Mouse (Mus musculus) spleen, adult 2 months (tissue): ENCODE results near the gene Hnf1a. TPM values are rescaled to one million over a fixed set of nuclear protein-coding genes. Genes with fewer than 3 reads are reported as not detected.

Experiments used
- DNase-seq, 2 experiments: peaks; one replicate each; pipeline versions ENCODE4 v3.0.0 to v3.0.0-alpha.2; 2012 to 2021; ENCODE audit warnings: low spot score in 2 of 2, low read depth in 1 of 2
- H3K27ac ChIP-seq: fragments of 200-500 bp; 2 replicates; pipeline ENCODE4 v1.5.1; 2012; ENCODE audit warnings: low read length, inconsistent platforms; ENCODE audit not compliant: insufficient read depth
- H3K27me3 ChIP-seq: fragments of 200-500 bp; 2 replicates; pipeline ENCODE4 v1.6.1; 2012; ENCODE audit warnings: mild to moderate bottlenecking, moderate library complexity, low read length, inconsistent platforms; ENCODE audit not compliant: control insufficient read depth, insufficient read depth
- H3K36me3 ChIP-seq: fragments of 200-500 bp; 2 replicates; pipeline ENCODE4 v1.6.1; 2012; ENCODE audit warnings: mild to moderate bottlenecking, low read length, inconsistent platforms; ENCODE audit not compliant: control insufficient read depth, insufficient read depth
- H3K4me1 ChIP-seq: fragments of 200-500 bp; 2 replicates; pipeline ENCODE4 v1.6.1; 2011; ENCODE audit warnings: inconsistent platforms; ENCODE audit not compliant: control insufficient read depth, insufficient read depth, insufficient read length
- H3K4me3 ChIP-seq: fragments of 200-500 bp; 2 replicates; pipeline ENCODE4 v1.5.1; 2011; ENCODE audit warnings: mild to moderate bottlenecking, inconsistent platforms; ENCODE audit not compliant: insufficient read depth, insufficient read length; ENCODE audit errors: extremely low read depth
- CTCF ChIP-seq: fragments of 200-500 bp; IDR thresholded peaks from 2 replicates; pipeline ENCODE4 v1.5.1; 2011; ENCODE audit warnings: mild to moderate bottlenecking, inconsistent platforms; ENCODE audit not compliant: insufficient read depth, insufficient read length, insufficient replicate concordance; ENCODE audit errors: extremely low read depth
- POLR2A ChIP-seq: fragments of 200-500 bp; IDR thresholded peaks from 2 replicates; pipeline ENCODE4 v1.6.1; 2011; ENCODE audit warnings: low read depth, low read length, inconsistent platforms
- WGBS: fragments of 180-500 bp; shearing (Covaris S2); methylation state at CpG from one replicate; pipeline ENCODE4 v1.1.7; 2018; 5-methylcytosine and 5-hydroxymethylcytosine counted together
- polyA plus RNA-seq: library from polyadenylated mRNA; depleted of rRNA; stranded (reverse); fragments of >200 nt; gene quantifications from 2 replicates; pipeline ENCODE4 v1.2.3, GENCODE M21; 2012

Gene Hnf1a
- polyA plus RNA-seq, 1 experiment: 0.20 TPM

DNA sequence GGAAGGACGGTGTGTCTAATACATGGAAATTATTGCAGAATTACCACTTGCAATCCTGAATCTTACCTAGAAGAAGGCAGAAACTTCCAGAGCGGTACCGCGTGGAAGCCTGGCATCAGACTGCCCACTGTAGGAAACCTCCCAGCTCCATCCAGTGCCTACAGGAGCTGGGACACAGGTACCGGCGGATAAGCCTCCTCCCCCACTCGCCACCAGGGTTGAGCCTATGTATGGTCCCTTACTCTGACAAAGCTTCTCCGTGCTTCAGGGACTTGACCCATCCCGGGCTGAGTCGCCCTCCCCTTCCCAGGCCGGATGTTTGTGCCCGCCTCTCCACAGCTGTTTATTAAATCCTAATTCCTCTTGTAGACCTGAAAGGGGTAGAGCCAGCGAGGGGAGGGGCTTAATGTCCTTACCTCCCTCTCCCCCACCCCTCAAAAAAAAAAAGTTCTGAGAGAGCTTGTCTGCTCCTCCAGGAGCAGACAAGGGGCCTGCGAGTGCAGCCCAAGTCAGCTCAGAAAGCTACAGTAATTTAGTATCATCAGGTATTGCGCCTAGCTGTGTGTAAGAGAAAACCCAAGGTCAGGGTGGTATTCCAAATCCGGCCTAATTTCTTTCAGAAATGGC lies 9.3 kb upstream of the Hnf1a start:
- Histone ChIP-seq H3K27me3 (no peaks in the 10 kb centered on the region), H3K36me3 (no peaks in the 10 kb centered on the region), H3K4me3 (no peak overlapping the region), H3K4me1 (peaks cover 5% of the 10 kb centered on the region; the same call in 1 of the 2 replicates), H3K27ac (no peak overlapping the region; the same call in 1 of the 2 replicates)
- WGBS: 55% methylated on average over 16 of the region's 16 CpGs
- no peak for TF ChIP-seq POLR2A
- no peak for TF ChIP-seq CTCF
- no peak for DNase-seq

DNA sequence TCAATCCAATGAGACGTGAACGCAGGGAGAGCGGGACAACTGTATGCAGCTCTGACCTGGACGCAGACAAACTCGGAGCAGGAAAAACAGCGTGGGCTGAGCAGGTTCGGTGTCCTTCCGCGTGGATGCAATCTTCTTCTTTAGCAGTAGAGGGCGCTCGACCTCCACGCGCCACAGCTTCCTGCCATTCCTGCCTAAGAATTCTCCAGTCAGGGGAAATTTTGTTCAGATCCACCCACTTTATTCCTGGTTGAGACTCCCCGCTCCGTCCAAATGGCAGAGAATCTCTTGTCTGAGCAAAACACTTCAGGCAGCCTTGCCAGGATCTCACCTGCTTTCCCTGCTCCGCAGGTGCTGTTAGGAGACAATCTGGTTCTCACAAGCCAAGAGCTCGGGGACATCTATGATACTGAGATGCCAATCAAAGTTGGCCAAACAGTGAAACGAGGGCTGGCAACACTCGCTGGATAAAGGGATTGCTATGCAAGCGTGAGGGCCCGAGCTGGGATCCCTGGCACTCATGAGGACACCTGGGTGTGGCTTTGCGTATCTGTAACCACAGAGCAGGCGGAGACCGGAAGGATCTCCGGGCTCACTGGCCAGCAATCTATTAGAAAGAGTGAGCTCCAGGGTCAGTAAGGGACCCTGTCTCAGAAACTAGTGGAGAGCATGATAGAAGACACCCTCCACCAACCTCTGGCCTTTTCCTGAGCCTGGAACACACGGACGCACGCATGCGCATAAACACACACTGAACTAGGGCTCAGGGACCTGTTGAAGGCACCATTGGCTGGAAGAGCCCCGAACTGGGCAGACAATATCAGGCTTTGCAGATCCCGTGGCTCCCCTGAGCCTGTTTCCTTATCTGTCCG lies 8.6 kb upstream of the Hnf1a start:
- H3K4me1 ChIP-seq: peaks cover 5% of the 10 kb centered on the region; the same call in 1 of the 2 replicates
- WGBS: 11% methylated on average over 32 of the region's 32 CpGs
- H3K27me3 ChIP-seq: no peaks in the 10 kb centered on the region
- TF ChIP-seq POLR2A: no peak
- TF ChIP-seq CTCF: peak; percentile 98
- peak; percentile 36 to 52 for DNase-seq
- H3K36me3 ChIP-seq: no peaks in the 10 kb centered on the region
- 0 out of 2 replicates have a peak overlapping the region, but pooled peaks have one; percentile 10 for H3K27ac ChIP-seq
- H3K4me3 ChIP-seq: peak overlapping the region; percentile 40

DNA sequence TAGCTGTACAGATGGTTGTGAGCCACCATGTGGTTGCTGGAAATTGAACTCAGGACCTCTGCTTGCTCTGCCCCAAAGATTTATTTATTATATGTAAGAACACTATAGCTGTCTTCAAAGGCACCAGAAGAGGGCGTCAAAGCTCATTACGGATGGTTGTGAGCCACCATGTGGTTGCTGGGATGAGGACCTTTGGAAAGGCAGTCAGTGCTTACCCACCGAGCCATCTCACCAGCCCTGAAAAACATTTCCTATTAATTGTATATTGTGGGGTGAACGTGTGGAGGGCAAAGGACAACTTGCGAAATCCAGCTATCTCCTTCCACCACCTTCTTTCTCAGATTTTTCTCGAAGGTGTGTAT lies 8.0 kb upstream of the Hnf1a start:
- Histone ChIP-seq H3K4me3 (no peak overlapping the region), H3K27ac (no peak overlapping the region), H3K36me3 (no peaks in the 10 kb centered on the region), H3K4me1 (peaks cover 5% of the 10 kb centered on the region; the same call in 1 of the 2 replicates), H3K27me3 (no peaks in the 10 kb centered on the region)
- TF ChIP-seq POLR2A (no peak), CTCF (no peak)
- peak in 1 of 2 experiments; percentile 30 for DNase-seq
- 2% methylated on average over 6 of the region's 6 CpGs for WGBS

DNA sequence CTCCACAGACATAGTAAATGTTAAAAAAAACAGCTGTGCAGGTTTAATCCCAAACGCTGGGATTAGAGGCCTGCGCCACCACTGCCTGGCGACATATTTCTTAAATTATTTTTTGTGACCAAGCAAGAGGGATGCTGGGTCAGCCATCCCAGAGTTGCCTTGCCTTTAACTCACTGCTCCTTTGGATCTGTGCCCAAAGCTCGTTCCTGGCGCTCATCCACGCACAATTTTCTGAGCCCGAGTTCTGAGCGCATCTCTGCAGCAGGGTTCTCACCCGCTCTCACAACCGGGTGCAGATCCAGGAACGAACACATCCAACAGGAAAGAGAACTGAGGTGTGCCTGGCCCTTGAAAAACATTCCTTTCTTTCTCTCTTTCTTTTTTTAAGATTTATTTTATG lies 7.6 kb upstream of the Hnf1a start:
- Histone ChIP-seq H3K27ac (no peak overlapping the region), H3K36me3 (no peaks in the 10 kb centered on the region), H3K4me3 (no peak overlapping the region), H3K27me3 (no peaks in the 10 kb centered on the region), H3K4me1 (peaks cover 5% of the 10 kb centered on the region; the same call in 1 of the 2 replicates)
- TF ChIP-seq POLR2A: no peak
- no peak for TF ChIP-seq CTCF
- 80% methylated on average over 11 of the region's 11 CpGs for WGBS
- no peak for DNase-seq

DNA sequence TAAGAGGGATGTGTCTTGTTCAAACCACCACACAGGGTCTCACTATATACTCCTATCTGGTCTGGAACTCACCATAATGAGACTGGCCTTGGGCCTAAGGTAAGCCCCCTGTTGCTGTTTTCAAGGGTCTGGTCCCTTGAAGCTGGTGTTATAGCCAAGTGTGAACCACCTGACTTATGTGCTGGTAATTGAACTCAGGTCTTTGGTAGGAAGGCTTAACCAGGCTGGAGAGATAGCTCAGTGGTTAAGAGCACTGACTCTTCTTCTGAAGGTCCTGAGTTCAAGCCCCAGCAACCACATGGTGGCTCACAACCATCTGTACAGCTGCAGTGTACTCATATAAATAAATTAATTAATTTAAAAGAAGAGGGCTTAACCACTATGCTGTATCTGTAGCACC lies 6.0 kb upstream of the Hnf1a start:
- TF ChIP-seq CTCF (no peak), POLR2A (no peak)
- H3K4me3 ChIP-seq: no peak overlapping the region
- H3K27me3 ChIP-seq: no peaks in the 10 kb centered on the region
- no peak overlapping the region for H3K27ac ChIP-seq
- DNase-seq: no peak
- peaks cover 5% of the 10 kb centered on the region; the same call in 1 of the 2 replicates for H3K4me1 ChIP-seq
- no peaks in the 10 kb centered on the region for H3K36me3 ChIP-seq

DNA sequence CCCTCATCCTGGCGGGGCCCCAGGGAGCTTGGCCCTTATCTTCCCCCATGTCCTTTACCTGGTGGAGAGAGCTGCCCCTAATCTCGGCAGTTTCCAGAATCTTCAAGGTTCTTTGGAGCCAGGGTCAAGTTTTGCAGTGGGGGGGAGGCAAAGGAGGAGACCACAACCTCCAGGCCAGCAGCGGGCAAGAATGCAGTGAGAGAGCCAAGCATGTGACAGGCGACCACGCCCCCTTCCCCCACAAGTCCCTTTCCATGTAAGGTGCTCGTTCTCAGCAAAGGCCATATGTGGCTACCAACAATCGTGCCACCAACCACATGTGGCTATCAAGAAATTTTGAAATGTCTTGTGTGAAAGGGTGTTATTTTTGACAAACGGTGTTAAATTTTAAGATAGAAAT lies 2.2 kb upstream of the Hnf1a start:
- H3K27ac ChIP-seq: no peak overlapping the region
- TF ChIP-seq POLR2A (no peak), CTCF (no peak)
- no peaks in the 10 kb centered on the region for H3K4me1 ChIP-seq
- 76% methylated on average over 8 of the region's 8 CpGs for WGBS
- no peaks in the 10 kb centered on the region for H3K36me3 ChIP-seq
- no peaks in the 10 kb centered on the region for H3K27me3 ChIP-seq
- no peak for DNase-seq
- H3K4me3 ChIP-seq: no peak overlapping the region

DNA sequence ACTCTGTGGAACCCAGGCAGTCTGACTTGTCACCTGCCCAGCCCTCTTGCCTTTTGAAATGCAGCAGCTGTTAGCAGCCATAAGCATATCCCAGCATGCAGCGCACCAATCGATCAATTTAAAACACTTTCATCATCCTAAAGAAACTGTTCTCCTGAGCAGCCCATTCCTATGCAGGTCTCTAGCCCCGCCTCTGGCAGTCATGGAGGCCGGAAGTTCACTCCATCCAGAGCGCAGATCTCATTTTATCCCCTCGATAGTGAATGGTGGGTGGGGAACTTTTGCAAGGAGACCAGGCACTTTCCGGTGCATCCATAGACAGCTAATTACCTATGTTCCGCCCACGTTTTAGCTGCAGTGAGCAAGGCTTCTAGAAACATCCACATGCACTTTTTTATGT lies 1.3 kb upstream of the Hnf1a start:
- no peak overlapping the region for H3K27ac ChIP-seq
- 89% methylated on average over 9 of the region's 9 CpGs for WGBS
- TF ChIP-seq CTCF (no peak), POLR2A (no peak)
- H3K27me3 ChIP-seq: no peaks in the 10 kb centered on the region
- no peak overlapping the region for H3K4me3 ChIP-seq
- H3K36me3 ChIP-seq: no peaks in the 10 kb centered on the region
- peaks cover 5% of the 10 kb centered on the region; the same call in 1 of the 2 replicates for H3K4me1 ChIP-seq
- DNase-seq: no peak
